Mouse (Mus musculus) cerebellum, adult 11-12 months (tissue): ENCODE data around the gene Vax1.

Source experiments
- DNase-seq: peaks from one replicate; pipeline ENCODE4 v3.0.0; 2022

Gene Vax1

DNA sequence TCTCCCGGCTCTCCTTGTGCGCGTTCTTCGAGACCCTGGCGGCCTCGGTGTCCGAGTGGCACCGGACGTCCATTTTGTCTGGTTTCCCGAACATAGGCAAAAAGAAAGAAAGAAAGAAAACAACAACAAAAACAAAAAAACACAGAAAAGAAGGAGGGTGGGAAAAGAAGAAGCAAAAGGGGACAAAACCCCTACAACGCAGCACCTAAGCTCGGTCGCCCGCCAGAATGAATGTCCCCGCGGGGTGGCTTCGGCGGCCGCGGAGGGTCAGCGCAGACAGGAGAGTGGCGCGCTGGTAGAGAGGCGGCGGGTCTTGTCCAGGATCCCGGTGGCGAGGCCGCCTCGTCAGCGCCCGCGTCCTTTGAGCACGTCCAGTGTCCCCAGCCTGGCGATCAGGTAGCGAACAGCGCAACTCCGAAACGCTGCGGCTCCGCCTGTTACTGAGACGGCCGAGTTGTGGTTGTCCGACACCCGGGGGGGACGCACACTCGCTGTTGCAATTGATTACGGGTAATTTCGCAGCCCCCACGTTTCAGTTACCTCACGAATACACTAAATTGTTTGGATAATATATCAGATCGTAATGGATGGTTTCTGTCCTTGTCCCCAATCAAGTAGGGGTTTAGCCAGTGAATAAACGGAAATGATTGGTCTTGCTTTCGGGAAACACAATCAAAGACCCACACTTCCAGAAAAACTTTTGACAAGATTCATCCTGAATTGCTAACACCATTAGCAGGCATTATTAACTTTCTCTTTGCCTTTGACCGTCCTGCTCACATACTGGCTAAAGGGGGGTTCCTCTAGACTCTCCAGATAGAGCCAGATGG, at the start of gene Vax1:
TSS of gene Vax1 (minus strand) at position 121 of the 830 bp plus-strand sequence.
- no peak for DNase-seq

DNA sequence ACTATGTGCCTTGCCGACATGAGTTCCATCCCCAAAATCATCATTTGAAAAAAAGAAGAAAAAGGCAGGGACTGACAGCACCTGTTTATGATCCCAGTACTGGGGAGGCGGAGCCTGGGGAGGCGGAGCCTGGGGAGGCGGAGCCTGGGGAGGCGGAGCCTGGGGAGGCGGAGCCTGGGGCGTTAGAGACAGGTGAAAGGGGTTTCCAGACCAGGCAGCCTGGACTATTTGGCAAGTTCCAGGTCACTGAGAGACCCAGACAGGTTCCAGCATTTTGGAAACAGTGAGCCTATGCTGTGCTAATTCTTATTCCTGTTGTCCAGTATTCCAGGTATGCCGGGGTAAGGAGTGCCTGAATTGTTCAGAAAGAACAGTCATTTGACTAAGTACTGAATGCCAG, 49.1 kb upstream of the Vax1 start, which contains the start of gene Kcnk18:
TSS of gene Kcnk18 (plus strand) at position 224 of the 400 bp plus-strand sequence.
- no peak for DNase-seq

DNA sequence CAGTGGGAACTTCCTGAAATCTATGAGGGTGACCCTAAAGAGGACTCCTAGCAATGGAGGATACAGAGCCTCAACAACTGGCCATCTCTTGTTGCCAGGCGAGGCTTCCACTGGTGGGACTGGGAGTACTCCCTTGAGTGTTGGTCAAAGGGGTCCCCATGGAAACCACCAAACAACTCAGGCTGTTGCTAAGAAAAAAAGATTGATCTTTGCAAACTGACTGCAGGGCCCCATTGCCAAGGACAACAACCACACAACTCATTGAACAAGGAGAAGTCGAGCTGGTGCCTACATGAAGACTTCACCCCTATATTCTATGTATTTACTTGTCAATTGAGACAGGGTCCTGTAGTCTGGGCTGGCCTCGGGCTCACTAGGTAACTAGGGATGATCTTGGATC, 47.0 kb upstream of the Vax1 start:
- DNase-seq, result no peak

DNA sequence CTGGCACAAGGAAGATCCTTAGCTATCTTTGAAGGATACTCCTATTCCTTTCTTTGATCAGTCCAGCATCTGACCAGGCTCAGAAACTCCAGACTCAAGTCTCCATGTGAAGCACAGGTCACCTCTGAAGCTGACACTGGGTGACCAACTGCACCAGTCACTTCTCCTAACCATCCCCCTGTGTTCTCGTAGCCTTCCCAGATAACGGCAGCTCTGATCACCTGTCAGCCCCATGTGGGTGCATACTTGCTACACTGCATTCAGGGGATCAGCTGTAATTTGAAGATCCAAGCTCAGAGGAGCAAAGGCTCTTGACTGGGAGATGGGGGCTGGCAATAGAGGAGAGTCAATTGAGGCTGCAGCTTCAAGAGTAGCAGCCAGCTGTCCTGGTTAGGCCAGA, 39.1 kb upstream of the Vax1 start:
- DNase-seq, result no peak

DNA sequence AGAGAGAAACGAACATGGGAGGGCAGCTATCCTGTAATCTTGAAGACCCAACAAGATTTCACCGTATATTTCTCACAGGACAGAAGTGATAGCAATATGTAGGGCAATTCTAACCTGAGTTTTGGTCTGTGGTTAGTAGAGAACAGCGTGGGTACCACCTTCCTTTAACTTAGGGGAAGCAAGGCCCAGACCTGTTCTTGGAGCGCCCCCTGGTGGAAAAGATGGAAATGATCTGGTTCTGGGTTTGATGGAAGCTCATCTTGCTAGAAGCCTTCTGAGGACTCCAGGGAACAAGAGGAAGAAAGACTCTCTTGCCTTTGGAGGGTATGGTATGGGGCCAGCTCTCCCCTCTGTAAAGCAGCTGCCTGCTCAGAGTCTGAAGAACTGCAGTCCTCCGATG, 38.6 kb upstream of the Vax1 start:
- DNase-seq, result peak; percentile 23

DNA sequence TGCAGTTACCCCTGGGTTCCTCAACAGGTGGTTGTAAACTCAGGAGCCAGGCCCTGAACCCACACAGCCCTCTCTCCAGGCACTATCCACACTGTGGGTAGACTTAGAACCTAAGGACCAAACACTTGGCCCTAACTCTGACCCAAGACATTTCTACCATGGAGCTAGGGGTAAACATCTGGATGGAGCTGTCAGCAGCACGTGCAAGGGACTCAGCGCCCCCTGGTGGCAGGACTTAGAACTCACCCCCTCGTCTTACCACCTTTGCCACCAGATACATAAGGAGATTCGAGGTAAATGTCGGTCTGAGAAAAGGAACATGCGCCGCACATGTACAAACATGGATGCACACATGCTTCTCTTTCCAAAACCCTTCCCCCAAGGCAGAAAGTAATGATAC, 28.3 kb upstream of the Vax1 start:
- no peak for DNase-seq

DNA sequence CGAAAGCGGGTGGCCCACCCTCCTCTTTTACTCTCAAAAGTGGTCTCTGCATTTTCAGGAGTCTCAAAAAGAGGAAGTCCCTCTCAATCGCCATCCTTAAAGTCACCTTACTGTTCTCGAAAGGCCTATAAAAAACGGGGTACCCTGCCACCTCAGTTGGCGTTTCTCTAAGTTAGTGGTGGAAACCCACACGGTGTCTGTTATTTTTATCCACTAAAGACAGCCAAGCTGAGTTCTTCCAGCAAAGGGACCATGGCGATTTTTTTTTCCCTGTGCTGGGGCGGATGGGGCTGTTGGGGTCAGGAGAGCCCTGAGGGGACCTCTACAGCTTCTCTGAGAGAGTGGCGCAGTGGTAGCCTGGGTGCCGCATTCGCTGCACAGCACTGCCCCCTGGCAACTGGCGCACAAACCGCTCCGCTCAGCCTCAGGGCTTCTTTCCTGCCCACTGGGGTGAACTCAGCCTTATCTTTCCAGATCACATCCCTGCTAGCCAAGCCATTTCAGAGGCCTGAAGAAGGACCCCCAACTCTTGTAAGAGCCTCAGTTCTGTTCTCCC, 26.3 kb upstream of the Vax1 start:
- DNase-seq, result no peak

DNA sequence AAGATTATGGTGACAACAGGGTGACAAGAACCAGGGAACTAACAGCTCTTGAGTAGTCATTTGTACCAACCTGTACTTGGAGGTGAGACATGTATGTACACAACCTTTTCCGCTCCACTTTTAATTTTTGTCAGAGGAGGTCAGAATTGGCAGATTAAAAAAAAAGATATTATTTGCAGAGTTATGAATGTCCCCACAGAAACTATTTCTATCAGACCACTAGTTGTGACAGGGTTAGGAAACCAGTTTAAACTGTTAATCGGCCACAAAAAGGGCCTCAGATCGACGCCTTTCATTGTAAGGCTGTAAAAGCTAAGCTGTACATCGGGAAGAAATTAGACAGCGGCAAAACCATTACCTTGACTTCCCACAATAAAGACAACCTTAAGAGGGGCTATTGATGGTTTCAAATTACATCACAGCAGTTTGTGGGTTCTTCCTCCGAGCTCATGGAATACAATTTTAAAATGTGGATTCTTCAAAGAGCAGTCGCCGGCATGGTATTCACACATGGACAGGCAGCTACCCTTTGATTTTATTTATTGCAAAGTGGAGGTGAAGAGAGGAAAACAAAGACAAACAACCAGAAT, 25.4 kb upstream of the Vax1 start:
- DNase-seq, result no peak

DNA sequence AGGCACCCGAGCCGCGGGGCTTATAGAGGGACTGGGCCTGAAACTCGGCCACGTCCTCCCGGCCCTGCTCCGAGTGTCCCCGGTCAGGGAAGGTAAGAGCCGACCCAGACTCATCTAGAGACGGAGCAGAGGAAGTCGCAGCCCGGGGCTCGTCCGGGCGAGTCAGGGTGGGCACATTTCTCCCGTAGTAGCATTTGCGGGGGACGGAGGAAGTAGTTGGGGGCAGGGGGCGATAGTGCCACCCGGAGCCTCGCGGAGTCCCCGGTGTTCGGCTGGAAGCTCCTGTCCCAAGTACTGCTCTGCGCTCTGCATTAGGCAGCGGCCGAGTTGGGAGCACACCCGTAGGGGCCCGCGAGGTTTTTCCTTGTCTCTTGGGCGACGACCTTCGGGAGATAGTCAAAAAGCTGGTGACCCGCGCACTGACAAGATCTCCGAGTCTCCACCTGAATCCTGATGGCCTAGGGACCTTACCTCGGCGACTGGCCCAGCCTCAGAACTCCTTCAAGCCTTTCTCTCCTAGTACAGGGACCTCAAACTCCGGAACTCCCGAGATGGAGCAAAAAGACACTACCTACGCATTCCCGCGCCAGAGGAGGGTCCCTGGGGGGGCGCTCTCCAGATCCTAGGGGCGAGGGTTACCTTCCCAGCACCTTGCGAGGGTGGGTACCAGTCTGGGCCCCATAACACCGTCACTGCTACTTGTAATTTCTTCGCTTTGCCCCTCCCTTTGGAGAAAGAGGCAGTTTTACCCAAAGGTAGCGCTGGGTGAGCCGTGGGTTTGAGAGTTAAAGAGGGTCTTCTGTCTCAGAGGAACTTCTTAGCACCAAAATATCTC, 24.3 kb upstream of the Vax1 start:
- DNase-seq, result no peak

DNA sequence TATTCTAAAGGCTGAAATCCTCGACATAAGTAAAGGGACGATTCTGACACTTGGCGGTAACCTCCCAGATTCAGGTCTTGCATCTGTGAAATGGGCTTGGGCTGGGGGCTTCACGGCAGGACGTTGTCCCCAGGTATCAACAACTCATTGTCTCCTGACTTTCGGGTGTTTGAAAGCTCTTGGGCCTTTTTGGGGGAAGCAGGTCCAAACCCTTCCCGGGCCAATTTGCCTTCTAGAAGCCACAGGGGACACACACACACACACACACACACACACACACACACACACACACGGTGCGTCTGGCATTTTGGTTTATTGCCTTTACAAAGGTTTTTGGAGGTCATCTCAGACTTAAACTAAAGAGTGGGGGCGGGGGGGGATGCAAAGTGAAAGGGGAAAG, 23.6 kb upstream of the Vax1 start:
- DNase-seq, result no peak

DNA sequence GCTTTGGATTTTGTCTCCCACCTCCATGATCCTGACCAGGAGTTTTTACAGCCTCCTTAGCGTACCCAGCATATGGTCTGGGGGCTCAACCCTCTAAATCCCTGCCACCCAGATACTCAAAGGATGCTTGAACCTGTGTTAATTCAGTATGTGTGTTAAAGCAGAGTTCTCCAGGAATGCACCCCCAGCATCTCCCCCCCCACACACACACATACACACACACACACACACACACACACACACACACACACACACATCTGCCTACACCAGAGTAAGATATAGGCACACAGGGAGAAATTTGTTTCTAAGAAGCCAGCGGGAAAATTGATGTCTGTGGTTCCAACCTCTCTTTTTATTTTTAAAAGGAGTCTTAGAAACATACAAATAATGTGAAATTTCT, 22.6 kb upstream of the Vax1 start:
- DNase-seq, result no peak

DNA sequence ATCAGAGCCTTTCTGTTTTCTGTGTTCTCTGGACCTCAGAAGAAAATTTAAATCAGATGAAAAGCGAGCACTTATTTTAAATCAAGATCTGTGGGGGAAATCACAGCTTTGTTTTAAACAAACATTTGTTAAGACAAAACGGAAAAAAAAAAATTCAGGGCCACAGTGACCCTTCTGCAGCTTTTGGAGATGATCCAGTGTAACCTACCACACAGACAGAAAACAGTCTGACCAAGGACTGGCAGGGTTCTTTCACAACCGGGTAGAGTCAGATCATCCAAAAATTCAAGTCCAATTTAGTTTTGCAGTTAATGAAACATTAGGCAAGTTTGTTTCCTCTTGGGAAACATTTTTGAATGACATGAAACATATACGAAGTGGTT, 21.3 kb upstream of the Vax1 start:
- DNase-seq, result no peak

DNA sequence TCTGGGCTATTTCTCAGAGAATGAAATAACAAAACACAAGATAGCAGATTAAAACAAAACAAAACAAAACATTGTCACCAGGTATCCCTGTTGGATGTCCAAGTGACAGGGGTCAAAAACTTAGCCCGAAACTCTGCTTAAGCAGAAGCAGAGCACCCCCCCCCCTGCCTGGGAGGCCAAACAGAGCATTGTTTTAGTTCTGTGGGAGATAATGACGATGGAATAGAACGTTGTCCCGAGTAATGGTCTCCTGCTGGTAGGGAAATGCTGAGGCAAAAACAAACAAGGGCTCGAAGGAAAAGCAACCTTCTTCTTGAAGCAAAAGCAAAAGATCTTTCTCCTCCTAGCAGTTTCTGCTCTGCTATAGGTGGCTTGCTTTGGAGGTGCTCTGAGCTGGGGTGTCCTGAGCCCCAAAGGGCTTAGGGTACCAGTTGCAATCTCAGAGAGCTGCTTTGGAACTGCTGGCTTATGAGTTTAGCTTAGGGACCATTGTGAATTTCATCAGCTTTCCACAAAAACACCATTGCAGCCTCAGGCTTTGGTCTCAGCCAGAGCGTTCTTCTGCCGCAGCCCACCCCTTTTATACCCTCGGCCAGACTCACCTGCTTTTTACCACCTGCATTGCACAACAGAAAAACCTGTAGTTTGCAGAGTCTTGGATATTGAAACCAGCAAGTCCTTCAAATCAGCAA, 20.7 kb upstream of the Vax1 start:
- DNase-seq, result no peak

DNA sequence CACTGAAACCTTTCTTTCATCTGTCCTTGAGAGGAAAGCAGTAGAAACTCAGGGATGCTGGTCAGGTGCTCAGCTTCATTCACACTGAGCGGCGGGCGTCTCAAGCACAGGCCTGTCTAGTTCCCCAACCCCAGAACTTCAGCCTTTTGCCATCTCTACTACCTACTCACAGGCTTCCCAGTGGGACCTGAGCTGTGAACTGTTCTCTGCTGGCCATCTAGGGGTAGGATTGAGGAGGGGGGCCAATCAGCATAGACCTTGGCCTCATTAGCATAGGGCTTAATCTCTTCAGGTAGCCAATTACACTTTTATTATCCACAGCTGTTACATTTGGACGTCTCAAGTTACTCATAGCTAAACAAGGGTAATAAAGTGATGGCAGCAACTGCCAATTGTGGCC, 19.1 kb upstream of the Vax1 start:
- no peak for DNase-seq

DNA sequence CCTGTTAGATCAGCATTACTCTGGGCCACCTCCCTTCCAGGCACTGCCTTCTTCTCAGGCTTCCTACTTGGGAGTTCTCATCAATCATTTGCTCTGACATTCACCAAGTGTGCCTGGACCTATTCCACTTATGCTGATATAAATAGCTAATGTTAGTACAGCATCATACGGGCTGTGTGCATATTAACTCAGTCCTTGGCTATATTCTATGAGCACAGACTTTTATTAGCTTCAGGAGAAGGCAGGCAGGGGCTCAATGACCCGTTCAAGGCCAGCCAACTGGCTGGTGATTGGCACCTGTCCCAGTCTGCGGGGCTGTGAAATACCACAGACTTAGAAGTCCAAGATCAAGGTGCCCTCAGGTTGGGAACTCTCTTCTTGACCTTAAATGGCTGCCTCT, 14.1 kb upstream of the Vax1 start:
- DNase-seq, result no peak

DNA sequence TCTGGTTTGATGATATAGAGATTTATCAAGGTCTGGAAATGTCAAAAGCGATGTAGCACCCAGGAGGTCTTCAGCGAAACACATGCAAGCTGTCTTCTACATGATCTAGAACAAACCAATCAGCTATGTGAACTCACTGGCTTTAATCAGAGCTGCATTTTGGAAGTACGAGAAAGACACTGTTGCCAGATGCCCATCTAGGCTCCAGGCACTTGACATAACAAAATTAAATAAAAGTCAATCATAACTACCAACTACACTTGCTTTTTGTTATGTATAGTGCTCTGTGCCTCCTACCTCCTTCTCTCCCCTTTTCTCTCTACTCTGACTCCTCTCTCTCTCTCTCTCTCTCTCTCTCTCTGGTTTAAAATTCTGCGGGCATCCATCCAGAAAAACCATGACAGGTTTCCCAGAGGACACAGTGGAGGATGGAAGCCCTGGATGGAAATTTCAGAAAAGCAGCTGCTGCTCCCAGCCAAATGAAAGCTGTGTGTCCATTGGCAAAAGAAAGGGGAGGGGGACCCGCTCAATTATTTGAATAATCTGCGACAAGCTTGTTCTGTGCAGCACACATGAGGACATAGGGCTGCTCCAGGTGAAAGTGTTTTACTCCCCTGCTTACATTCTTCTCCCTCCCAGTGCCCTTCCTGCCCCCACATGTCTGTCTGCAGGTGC, 3.6 kb upstream of the Vax1 start:
- DNase-seq, result no peak

DNA sequence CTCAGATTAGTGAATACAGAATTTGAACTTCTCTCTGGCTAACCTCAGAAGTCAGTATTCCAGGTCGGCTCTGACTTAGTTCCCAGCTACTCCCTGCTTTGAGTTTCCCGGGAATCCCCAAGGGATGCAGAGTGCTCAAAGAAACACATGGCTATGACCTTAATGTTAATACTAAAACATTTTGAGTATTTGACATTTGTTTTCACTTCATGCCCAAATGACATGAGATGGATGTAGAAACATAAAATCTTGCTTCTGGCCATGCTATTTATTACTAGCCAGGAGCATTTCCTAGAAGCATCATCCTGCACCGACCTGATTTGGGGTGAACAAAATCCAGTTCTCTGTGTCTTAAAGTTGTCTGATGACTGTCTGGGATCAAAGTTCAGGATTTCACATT, 2.9 kb upstream of the Vax1 start:
- DNase-seq, result no peak

DNA sequence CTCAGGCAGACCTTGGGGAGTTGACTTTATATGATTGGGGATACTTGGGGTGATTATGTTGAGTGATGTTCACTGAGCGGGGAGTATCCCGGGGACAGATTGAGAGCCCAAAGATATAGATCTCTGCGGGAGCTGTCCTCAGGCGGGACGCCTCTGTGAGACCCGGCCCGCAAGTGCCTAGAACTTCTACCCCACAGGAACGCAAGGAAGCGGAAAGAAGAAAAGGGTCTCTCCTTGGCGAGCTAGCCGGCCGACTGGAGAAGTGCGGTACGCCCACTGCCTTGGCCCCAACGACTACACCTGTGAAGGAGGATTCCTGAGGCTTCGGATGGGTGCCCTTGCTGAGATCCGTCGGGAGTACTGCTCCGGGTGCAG, 2.0 kb upstream of the Vax1 start:
- no peak for DNase-seq

DNA sequence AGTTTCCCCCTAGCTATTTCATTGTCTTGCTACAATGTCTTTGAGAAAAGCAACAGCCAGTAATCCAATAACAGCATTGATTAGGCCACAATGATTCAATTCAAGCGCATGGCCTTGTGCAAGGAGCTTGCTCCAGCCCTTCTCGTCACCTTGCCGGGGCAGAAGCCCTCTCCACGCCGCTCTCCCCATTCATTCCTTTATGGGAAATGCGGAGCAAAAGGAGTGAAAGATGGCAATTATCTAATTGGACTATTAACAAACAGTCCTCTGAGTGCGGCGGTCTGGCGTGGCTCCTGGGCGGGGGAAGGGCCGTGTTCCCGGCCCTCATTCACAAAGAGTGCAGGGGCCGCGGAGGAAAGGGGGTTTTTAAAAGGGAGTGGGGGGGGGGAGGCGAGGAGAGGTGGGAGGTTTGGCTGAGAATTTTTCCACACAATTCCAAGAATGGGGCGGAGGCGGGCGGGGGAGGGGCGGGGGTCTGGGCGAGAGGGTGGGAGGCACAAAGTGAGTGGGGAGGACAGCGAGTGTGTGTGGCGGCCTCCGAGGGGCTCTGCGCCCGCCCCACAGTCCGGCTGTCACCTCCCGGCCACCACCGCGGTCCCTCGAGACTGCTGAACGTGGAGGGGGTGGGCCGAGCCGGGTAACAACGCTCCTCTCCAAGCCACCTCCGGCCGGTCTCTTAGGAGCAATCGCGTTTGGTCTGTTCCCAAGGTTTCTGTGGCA, 1.5 kb upstream of the Vax1 start:
- DNase-seq, result no peak

DNA sequence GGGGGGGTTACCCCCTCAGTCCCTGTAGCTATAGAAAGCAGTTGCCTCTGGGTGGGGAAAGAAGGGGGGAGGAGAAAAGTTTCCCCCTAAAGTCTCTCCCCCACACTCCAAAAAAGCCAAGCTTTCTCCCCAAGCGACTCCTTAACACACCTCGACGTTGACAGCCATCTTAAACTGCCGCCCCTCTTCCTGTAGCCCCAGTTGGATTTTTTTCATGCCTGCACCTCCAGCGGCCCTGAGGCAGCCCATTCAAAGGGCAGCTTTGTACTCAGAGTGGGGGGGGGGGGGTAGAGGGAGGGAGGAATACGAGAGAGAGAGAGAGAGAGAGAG, 875 bp upstream of the Vax1 start:
- no peak for DNase-seq

DNA sequence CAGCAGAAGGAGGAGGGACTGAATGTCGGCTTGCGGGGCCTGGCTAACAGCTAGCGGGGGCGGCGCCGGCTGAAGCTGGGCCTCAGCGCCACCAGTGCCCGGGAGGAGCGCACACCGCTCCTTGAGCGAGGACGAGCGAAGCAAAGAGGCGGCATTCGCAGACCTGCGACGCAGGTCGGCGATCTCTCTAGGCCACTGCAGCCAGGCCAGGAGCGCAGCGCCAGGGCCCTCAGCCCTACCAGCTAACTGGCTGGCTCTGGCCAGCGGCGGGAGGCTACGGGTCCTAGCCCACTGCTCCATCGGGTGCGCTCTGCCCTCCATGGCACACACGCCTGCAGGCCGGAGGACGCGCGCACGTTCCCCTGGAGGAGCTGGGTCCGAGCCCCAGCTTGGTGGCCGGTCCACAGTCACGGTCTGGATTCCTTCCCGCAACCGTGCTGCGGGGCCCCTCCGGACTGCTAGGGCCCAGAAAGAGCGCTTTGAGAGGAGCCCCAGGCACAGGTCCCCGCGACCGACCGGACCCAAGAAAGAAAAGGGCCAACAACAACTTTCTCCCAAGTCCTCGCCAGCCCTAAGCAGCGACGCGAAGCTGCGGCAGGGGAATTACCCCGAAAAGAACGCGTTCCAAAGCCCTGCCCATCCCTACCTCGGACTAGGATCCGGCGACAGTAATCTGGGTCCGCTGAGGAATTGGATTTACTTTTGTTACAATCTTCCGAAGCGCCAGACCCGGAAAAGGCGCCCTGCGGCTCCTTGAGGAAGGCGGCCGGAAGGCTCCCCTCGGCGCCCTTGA, 517 bp downstream of the Vax1 start:
- no peak for DNase-seq
